Mouse (Mus musculus) CD4-positive, CD25-positive, alpha-beta regulatory T cell, adult 9 weeks (primary cell): ENCODE results near the gene Rimkla. TPM values are rescaled to one million over a fixed set of nuclear protein-coding genes. Genes with fewer than 3 reads are reported as not detected.

Experiments
- polyA plus RNA-seq: library from polyadenylated mRNA; unstranded; fragments of 100-300 nt; shearing (Covaris generic); gene quantifications from one replicate; pipeline ENCODE4 v1.2.1, GENCODE M21; 2017

Rimkla gene
- 0.15 TPM for polyA plus RNA-seq

DNA sequence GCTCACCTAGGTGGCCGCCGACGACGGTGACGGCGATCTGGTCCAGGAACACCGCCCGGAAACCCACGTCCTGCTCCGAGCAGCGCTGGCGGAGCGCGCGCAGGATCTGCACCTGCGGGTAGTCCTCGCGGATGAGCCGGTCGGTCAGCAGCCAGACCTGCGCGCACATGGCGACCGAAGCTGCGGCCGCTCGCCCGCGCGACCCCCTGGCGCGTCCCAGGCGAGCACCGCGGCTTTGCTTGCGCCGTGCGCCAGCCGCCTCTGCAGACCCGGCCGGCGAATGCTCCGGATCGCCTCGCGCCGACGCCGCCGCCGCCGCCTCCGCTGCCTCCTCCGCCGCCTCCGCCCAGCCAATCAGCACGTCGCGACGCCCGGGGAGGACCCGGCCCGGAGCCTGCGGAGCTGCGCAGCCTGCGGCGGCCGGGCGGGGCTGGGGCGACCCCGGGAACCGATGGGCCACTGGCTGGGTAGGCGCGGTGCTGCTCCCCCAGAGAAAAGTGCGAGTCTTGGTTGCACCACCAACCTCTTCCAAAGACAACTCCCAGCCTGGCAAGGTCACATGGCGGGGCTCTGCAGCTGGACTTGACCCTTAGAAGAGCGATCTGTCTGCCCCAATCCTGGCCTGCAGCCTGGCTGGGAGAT is at the start of gene Rimkla:
TSS of gene Rimkla (minus strand) at position 338 of the 642 bp plus-strand sequence.

DNA sequence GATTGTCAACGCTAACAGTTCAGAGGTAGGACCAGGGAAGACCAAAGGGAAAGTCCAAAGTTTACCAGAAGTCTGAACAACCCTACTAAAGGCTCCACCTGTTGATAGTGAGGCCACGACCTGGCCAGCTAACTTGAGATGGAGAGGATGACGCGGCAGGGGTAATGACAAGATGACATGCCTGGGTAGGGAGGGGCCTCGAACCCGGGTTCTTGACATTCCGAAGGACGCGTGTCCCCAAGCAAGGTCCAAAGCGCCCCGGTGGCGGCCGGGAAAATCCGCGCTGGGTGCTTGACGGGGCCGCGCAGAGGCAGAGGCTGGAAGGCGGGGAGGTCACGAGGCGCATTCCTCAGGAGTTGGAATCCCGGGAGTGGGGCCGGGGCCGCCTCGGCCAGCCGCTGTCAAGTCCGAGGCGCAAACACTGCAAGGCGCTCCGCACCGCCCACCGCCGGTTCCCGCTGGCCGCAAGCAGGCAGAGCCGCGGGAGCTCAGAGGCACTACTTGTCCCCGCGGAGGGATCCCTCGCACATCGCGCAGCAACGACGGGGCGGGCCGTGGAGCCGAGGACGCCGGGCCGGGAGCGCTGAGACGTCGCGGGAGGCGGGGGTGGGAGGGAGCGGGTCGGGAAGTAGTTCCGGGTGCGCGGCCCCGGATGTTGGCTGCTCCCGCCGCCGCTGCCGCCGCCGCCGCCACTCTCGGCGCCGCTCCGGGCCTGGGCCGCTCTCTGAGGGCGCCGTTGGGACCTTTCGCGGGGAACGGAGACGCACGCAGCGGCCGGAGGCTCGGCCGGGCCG is 46.8 kb upstream of the Rimkla start, which contains the start of gene Frg2f1:
TSS of gene Frg2f1 (minus strand) at position 499 of the 794 bp plus-strand sequence.

DNA sequence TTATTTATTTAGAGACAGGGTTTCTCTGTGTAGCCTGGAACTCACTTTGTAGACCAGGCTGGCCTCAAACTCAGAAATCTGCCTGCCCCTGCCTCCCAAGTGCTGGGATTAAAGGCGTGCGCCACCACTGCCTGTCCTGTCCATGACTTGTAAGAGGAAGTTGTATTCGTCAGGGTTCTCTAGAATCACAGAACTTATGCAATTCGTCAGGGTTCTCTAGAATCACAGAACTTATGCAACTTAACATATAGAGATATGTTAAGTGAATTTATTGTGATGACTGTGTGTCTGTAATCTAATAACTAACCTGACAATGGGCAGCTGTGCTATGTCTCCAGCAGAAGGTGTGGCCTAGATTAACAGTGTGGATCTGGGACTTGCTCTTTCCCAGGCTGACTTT is 44.2 kb upstream of the Rimkla start, which contains the start of gene Foxj3:
TSS of gene Foxj3 (plus strand) at position 390 of the 400 bp plus-strand sequence.

DNA sequence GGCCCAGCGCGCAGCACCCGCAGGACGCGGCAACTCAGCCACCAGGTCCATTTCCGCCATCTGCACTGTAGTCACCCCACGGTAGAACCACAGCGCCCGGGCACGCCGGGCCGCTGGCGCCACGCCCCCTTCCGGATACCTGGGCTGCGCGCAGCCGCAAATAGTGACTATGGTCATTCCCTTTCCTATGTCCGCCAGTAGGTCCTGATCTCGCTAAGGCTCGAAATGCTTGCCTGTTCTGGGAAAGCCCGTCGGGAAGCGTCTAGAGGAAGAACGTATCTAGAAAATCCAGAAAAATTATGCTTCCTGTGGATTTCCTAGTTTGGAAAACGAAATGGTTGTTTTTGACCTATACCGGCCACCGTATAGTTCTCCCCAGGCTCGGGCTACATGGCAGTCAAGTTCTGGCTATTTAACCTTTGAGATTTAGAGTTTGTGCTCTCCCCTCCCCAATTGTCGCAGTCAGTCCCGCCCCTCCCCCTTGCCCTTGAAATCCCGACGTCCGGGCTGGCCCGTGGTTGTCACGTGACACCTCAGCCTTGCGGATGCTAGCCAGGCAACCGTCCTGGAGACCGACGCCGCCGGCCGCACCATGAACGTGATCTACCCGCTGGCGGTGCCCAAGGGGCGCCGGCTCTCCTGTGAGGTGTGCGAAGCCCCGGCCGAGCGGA is 70.0 kb downstream of the Rimkla start, which contains the start of the genes Ppcs and Zmynd12:
TSS of gene Ppcs (minus strand) at position 127 of the 671 bp plus-strand sequence.
TSS of gene Zmynd12 (plus strand) at position 521 of the 671 bp plus-strand sequence.

Other genes starting within 250 kb of the Rimkla start
- gene Cldn19, start 237.2 kb downstream of the Rimkla start, polyA plus RNA-seq = not detected
- 57.1 TPM for gene Ybx1, start 198.0 kb downstream of the Rimkla start, polyA plus RNA-seq
- gene Ppih, start 172.1 kb downstream of the Rimkla start, polyA plus RNA-seq = 49.7 TPM
- gene Ccdc30, start 77.1 kb downstream of the Rimkla start, polyA plus RNA-seq = 15.1 TPM
- gene Ppcs, start 70.2 kb downstream of the Rimkla start, polyA plus RNA-seq = 48.4 TPM
- 0.62 TPM for gene Zmynd12, start 69.8 kb downstream of the Rimkla start, polyA plus RNA-seq
- gene Foxj3, start 44.4 kb upstream of the Rimkla start, polyA plus RNA-seq = 11.4 TPM
- 1.4 TPM for gene Frg2f1, start 46.9 kb upstream of the Rimkla start, polyA plus RNA-seq
- not detected for gene Guca2a, start 145.1 kb upstream of the Rimkla start, polyA plus RNA-seq
- gene Guca2b, start 166.3 kb upstream of the Rimkla start, polyA plus RNA-seq = not detected
- gene Hivep3, start 241.2 kb upstream of the Rimkla start, polyA plus RNA-seq = 35.5 TPM